Mouse (Mus musculus) monocyte, adult 59 days (primary cell): ENCODE data around the gene Cst11. TPM values are rescaled to one million over a fixed set of nuclear protein-coding genes. Genes with fewer than 3 reads are reported as not detected.

Source experiments
- total RNA-seq, 2 experiments: library from RNA; stranded (reverse); gene quantifications; one replicate each; pipeline ENCODE4 v1.2.4; 2023

The Cst11 gene
- total RNA-seq = not detected

DNA sequence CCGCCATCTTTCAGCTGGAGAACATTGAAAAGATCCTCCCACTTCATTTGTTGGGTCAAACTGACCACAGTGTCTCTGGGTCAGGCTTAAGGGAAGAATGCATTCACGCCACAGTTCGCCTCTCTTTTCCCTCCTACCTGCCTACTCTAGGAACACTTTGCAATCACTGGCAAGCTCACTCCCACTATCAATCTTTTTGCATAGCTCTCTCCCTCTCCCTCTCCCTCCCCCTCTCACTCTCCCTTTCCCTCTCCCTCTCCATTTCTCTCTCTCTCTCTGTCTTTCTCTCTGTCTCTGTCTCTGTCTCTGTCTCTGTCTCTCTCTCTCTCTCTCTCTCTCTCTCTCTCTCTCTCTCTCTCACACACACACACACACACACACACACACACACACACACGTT, at the start of gene Cst11:
TSS of gene Cst11 (minus strand) at position 101 of the 400 bp plus-strand sequence.

DNA sequence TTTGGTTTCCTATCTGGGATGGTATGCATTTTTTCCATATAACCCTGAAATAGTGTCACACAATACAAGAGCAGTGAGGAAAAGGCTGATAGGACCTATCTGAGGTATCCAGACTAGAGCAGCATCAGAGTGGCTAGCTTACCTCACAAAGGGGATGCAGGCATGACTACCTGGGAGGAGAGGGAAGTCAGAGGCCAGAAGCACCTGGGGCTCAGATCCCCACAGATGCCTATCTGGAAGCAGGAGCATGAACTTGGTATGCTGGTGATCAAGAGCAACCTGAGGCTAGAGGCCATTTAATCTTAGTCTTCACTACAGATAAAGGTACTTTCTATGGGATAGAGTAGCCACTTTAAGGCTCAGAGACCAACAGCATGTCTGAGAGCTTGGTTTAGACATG, 48.6 kb upstream of the Cst11 start, which contains the start of gene Cst13:
TSS of gene Cst13 (plus strand) at position 173 of the 400 bp plus-strand sequence.

DNA sequence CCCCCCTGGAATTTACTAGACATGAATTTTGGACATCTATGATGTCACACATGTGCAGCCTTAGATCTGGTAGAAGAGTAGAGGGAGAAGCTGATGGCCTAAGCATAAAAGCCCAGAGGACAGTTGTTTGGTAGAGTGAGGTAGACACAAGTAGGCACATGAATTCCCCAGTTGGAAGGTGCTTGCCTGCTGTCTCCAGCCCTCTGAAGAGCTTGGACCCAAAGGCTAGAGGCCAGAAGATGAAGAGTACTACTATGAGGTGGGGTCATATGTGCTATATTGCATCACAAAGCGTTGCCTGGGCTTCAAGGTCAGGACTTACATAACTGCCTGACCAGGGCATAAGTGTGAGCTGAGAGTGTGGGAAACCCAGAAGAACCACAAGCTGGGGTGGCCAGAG, 27.2 kb upstream of the Cst11 start, which contains the start of gene Cst8:
TSS of gene Cst8 (plus strand) at position 301 of the 400 bp plus-strand sequence.

DNA sequence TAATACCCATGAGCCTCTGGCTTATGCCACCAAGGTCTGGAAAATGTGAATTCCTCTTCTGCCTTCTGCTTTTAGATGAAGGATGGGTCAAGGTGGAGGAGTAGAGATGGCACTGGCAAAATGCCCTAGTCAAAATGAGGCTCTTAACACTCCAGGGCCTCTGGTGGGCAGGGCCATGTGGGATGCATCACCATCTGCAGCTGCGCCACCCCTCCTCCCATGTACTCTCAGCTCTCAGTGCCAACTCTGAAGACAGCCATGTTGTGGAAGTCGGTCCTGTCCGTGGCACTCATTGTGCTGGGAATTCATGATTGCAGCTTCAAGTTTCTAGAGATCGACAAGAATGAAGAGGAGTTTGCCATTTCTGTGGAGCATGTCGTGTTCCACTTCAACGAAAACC, 17.8 kb upstream of the Cst11 start, which contains the start of gene Cst12:
TSS of gene Cst12 (plus strand) at position 220 of the 400 bp plus-strand sequence.

DNA sequence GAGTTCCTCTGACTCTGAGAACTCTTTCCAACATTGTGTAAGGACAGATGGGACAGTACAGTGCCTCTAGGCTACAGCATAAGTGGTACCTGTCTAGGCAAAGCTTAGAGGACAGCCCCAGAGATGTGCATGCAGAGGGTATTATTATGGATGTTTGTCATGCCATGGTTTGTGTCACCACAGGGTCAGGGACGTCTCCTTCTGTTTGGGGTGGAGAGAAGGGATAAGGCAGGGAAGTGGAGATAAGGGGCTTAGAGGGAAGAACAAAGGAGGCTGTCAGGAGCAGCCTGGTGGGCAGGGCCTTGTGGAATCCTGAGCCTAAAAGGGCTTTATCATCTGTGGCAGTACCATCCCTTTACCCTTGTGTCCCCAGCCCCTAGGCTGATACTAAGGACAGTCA, 10.4 kb upstream of the Cst11 start, which contains the start of gene 8030411F24Rik:
TSS of gene 8030411F24Rik (plus strand) at position 301 of the 400 bp plus-strand sequence.

DNA sequence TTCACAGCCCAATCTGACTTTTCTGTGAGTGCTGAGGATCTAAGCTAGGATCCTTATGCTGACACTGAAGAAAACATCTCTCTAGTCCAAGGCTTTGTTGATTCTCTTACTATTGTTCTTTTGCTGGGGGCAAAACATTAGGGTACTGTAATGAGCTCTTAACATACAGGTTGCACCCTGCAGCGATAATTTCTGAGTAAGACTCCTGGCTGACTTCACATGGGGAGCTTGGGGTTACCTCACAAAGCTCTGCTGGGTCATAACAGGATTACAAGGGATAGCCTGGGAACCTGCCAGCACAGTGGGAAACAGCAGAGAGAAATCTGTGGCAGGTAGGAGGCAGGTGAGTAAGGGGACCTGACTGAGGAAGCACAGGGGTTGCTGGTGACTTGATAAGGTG, 21.2 kb downstream of the Cst11 start, which contains the start of gene Cstl1:
TSS of gene Cstl1 (plus strand) at position 301 of the 400 bp plus-strand sequence.

DNA sequence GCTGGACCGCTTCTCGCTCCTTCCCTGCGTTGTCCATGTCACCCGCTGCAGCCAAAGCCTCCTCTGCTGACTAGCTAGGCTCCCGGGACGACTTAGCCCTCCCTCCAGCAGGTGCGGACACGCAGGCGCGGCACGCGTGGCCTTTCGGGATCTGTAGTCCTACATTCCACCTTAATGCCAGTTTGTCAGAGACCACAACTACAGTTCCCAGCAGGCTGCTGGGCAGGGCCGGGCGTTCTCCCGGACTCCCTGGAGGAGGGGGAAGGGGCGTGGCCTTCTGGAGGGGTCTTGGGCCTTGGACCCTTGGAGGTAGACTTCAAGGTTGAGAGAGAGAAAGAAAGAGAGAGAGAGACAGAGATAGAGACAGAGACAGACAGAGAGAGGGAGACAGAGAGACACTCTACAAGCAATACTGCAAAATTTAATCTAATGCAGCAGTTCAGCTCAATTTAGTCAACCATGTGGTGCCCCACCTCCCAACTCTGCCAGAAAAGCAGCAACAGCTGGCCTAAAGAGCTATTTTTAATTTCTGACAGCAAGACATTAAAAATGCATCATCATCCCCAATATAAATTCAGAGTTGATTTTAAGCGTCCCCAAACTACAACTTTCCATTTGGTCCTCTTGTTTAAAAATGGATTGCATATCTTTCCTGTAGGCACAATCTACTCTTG, 38.8 kb downstream of the Cst11 start, which contains the start of gene Napb:
TSS of gene Napb (minus strand) at position 141 of the 674 bp plus-strand sequence.

Other genes starting within 250 kb of the Cst11 start
- gene Nxt1, start 98.9 kb downstream of the Cst11 start, total RNA-seq = 10 to 100 TPM; 14.8 to 20.8 TPM
- gene Gzf1, start 90.5 kb downstream of the Cst11 start, total RNA-seq = 10 to 100 TPM; 19.4 to 24.2 TPM
- 1 to 10 TPM; 1.4 TPM for gene Napb, start 39.0 kb downstream of the Cst11 start, total RNA-seq
- not detected for gene Cstl1, start 21.1 kb downstream of the Cst11 start, total RNA-seq
- gene 8030411F24Rik, start 10.5 kb upstream of the Cst11 start, total RNA-seq = not detected
- not detected for gene Cst12, start 17.9 kb upstream of the Cst11 start, total RNA-seq
- not detected for gene Cst8, start 27.3 kb upstream of the Cst11 start, total RNA-seq
- gene Cst13, start 48.6 kb upstream of the Cst11 start, total RNA-seq = not detected
- not detected for gene Cst9, start 63.6 kb upstream of the Cst11 start, total RNA-seq
- not detected for gene 9230104L09Rik, start 93.5 kb upstream of the Cst11 start, total RNA-seq
- gene Cst3, start 104.2 kb upstream of the Cst11 start, total RNA-seq = 1,000 to 10,000 TPM; 2,392 to 2,423 TPM
- gene Gm1330, start 231.8 kb upstream of the Cst11 start, total RNA-seq = not detected
- not detected for gene Gm10750, start 245.7 kb upstream of the Cst11 start, total RNA-seq